Mouse (Mus musculus): ENCODE measurements around the gene H2-T22. TPM values are rescaled to one million over a fixed set of nuclear protein-coding genes. Genes with fewer than 3 reads are reported as not detected.
A peak's percentile ranks its signal among the peaks of the same experiment; 100 is the strongest.
"Not testable (repeated sequence)": the region's sequence is repeated elsewhere in the genome, so short reads cannot be mapped to it uniquely, and the experiment has no call there.

H2-T22 gene
- polyA plus RNA-seq, 1 experiment: not detected

- Histone ChIP-seq H3K4me3 (ENCODE audit: insufficient read depth, low read depth, low read length) (peak within 1 kb of the TSS; percentile 5; the same call in 1 of the 2 replicates), H3K4me1 (ENCODE audit: control insufficient read depth, insufficient read depth, low read length) (peaks cover 14% of the 10 kb centered on the region), H3K27ac (ENCODE audit: insufficient read depth, low read depth, low read length) (peak within 1 kb of the TSS; percentile 20; the same call in 1 of the 2 replicates)
- TF ChIP-seq POLR2A (IDR thresholded peaks at IDR 0.05; ENCODE audit: insufficient read depth, low read depth, low read length) (no peak), CTCF (IDR thresholded peaks at IDR 0.05; ENCODE audit: insufficient read depth, low read depth, low read length) (no peak)
- 28% methylated on average over 15 of the region's 15 CpGs for WGBS
Measured at GRCm38 (mm10) chr17:36020191-36021073, 22.1 kb downstream of the H2-T22 start, which contains the start of gene H2-T24. H2-T24 (minus strand) TSS chr17:36020560.

GRCm38 (mm10) chr17:36019519-36019918 lies 23.0 kb downstream of the H2-T22 start:
- WGBS: 76% methylated on average over 3 of the region's 3 CpGs
- TF ChIP-seq CTCF (IDR thresholded peaks at IDR 0.05; ENCODE audit: insufficient read depth, low read depth, low read length): no peak
- TF ChIP-seq POLR2A (IDR thresholded peaks at IDR 0.05; ENCODE audit: insufficient read depth, low read depth, low read length): no peak
- Histone ChIP-seq H3K27ac (ENCODE audit: insufficient read depth, low read depth, low read length) (no peak overlapping the region), H3K4me1 (ENCODE audit: control insufficient read depth, insufficient read depth, low read length) (peaks cover 11% of the 10 kb centered on the region), H3K4me3 (ENCODE audit: insufficient read depth, low read depth, low read length) (no peak overlapping the region)

GRCm38 (mm10) chr17:36018979-36019378 lies 23.6 kb downstream of the H2-T22 start:
- TF ChIP-seq CTCF (IDR thresholded peaks at IDR 0.05; ENCODE audit: insufficient read depth, low read depth, low read length) (no peak), POLR2A (IDR thresholded peaks at IDR 0.05; ENCODE audit: insufficient read depth, low read depth, low read length) (no peak)
- peaks cover 10% of the 10 kb centered on the region for H3K4me1 ChIP-seq (ENCODE audit: control insufficient read depth, insufficient read depth, low read length)
- no peak overlapping the region for H3K4me3 ChIP-seq (ENCODE audit: insufficient read depth, low read depth, low read length)
- no peak overlapping the region for H3K27ac ChIP-seq (ENCODE audit: insufficient read depth, low read depth, low read length)
- 66% methylated on average over 2 of the region's 2 CpGs for WGBS

DNA sequence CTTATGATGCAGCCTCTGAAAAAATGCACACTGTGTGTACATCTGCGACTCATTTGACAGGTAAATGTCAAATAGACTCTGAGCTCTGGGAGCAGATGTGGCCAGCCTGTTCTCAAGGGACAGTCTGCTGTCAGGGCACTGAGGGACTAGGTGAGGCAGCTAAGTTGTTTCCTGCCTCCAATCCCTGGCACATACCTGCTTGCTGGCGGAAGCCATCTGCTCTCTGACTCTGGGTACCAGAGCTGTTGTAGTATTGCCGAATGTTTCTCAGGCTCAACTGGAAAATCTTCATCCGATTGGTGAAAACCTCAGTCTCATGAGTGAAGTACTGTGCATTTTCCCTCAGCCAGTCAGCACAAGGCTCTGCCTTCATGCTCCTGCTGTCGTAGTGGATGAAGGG lies 25.5 kb downstream of the H2-T22 start:
- Histone ChIP-seq H3K27ac (ENCODE audit: insufficient read depth, low read depth, low read length) (no peak overlapping the region), H3K4me1 (ENCODE audit: control insufficient read depth, insufficient read depth, low read length) (peaks cover 6% of the 10 kb centered on the region; the same call in 1 of the 2 replicates), H3K4me3 (ENCODE audit: insufficient read depth, low read depth, low read length) (no peak overlapping the region)
- WGBS: 94% methylated on average over 5 of the region's 5 CpGs
- TF ChIP-seq CTCF (IDR thresholded peaks at IDR 0.05; ENCODE audit: insufficient read depth, low read depth, low read length) (no peak), POLR2A (IDR thresholded peaks at IDR 0.05; ENCODE audit: insufficient read depth, low read depth, low read length) (no peak)

- TF ChIP-seq POLR2A (IDR thresholded peaks at IDR 0.05; ENCODE audit: insufficient read depth, low read depth, low read length): no peak
- no peak for TF ChIP-seq CTCF (IDR thresholded peaks at IDR 0.05; ENCODE audit: insufficient read depth, low read depth, low read length)
- no peak overlapping the region for H3K27ac ChIP-seq (ENCODE audit: insufficient read depth, low read depth, low read length)
- no peak overlapping the region for H3K4me3 ChIP-seq (ENCODE audit: insufficient read depth, low read depth, low read length)
- no peaks in the 10 kb centered on the region for H3K4me1 ChIP-seq (ENCODE audit: control insufficient read depth, insufficient read depth, low read length)
- WGBS: 95% methylated on average over 5 of the region's 5 CpGs
Measured at GRCm38 (mm10) chr17:36014977-36015376, 27.6 kb downstream of the H2-T22 start.

DNA sequence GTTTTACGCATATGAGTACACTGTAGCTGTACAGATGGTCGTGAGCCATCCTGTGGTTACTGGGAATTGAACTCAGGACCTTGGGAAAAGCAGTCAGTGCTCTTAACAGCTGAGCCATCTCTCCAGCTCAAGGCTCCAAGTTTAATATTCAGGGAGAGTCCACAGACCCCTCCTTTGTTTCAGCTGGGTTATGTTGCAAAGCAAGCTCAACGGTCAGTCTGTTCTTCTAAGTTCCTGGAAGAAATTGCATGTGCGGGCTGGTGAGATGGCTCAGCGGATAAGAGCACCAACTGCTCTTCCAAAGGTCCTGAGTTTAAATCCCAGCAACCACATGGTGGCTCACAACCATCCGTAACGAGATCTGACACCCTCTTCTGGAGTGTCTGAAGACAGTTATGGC lies 38.1 kb downstream of the H2-T22 start:
- not testable (repeated sequence) for H3K27ac ChIP-seq (ENCODE audit: insufficient read depth, low read depth, low read length); H3K4me3 ChIP-seq (ENCODE audit: insufficient read depth, low read depth, low read length); H3K4me1 ChIP-seq (ENCODE audit: control insufficient read depth, insufficient read depth, low read length)
- WGBS: 79% methylated on average over 7 of the region's 7 CpGs

- TF ChIP-seq CTCF (IDR thresholded peaks at IDR 0.05; ENCODE audit: insufficient read depth, low read depth, low read length) (no peak), POLR2A (IDR thresholded peaks at IDR 0.05; ENCODE audit: insufficient read depth, low read depth, low read length) (no peak)
- no peak overlapping the region for H3K4me3 ChIP-seq (ENCODE audit: insufficient read depth, low read depth, low read length)
- 78% methylated on average over 7 of the region's 7 CpGs for WGBS
- no peak overlapping the region for H3K27ac ChIP-seq (ENCODE audit: insufficient read depth, low read depth, low read length)
- H3K4me1 ChIP-seq (ENCODE audit: control insufficient read depth, insufficient read depth, low read length): peaks cover 8% of the 10 kb centered on the region
Measured at GRCm38 (mm10) chr17:36003331-36003730, 39.2 kb downstream of the H2-T22 start.

DNA sequence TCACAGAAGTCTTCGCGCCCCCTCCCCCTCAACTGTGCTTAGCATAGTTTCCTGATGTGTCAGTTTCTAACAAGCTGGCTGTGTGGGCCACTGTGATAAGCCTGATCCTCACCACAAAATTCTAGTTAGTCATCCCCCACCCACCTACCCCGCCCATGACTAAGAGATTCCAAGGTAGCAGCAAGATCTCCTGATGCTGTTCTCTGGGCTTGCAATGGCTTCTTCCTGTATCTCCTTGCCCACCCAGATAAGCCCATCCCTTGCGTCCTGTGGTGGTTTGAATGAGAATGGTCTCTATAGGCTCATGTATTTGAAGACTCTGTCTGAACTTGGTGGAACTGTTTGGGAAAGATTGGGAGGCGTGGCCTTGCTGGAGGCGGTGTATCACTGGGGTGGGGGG lies 40.6 kb downstream of the H2-T22 start:
- Histone ChIP-seq H3K27ac (ENCODE audit: insufficient read depth, low read depth, low read length) (no peak overlapping the region), H3K4me3 (ENCODE audit: insufficient read depth, low read depth, low read length) (no peak overlapping the region), H3K4me1 (ENCODE audit: control insufficient read depth, insufficient read depth, low read length) (peaks cover 15% of the 10 kb centered on the region)
- WGBS: 79% methylated on average over 6 of the region's 6 CpGs
- no peak for TF ChIP-seq CTCF (IDR thresholded peaks at IDR 0.05; ENCODE audit: insufficient read depth, low read depth, low read length)
- no peak for TF ChIP-seq POLR2A (IDR thresholded peaks at IDR 0.05; ENCODE audit: insufficient read depth, low read depth, low read length)

- TF ChIP-seq CTCF (IDR thresholded peaks at IDR 0.05; ENCODE audit: insufficient read depth, low read depth, low read length): no peak
- TF ChIP-seq POLR2A (IDR thresholded peaks at IDR 0.05; ENCODE audit: insufficient read depth, low read depth, low read length): no peak
- no peak overlapping the region for H3K4me3 ChIP-seq (ENCODE audit: insufficient read depth, low read depth, low read length)
- peaks cover 17% of the 10 kb centered on the region for H3K4me1 ChIP-seq (ENCODE audit: control insufficient read depth, insufficient read depth, low read length)
- WGBS: 79% methylated on average over 12 of the region's 12 CpGs
- H3K27ac ChIP-seq (ENCODE audit: insufficient read depth, low read depth, low read length): no peak overlapping the region; the same call in 1 of the 2 replicates
Measured at GRCm38 (mm10) chr17:36001121-36001897, 41.2 kb downstream of the H2-T22 start.

Data from olfactory bulb, adult 2 months (tissue).